Mouse (Mus musculus): ENCODE data around the gene 4930564D02Rik. TPM values are rescaled to one million over a fixed set of nuclear protein-coding genes. Genes with fewer than 3 reads are reported as not detected.
A peak's percentile ranks its signal among the peaks of the same experiment; 100 is the strongest.

4930564D02Rik gene
- not detected in 2 replicates for polyA plus RNA-seq (2014; fragmentation: Nextera tagmentation; extraction: Ambion mirVana)

- H3K4me3 ChIP-seq (ENCODE audit: low read depth, low read length) = no peak within 1 kb of the TSS
- no peaks in the 10 kb centered on the region for H3K36me3 ChIP-seq (ENCODE audit: insufficient read depth)
- no peak within 1 kb of the TSS for H3K4me2 ChIP-seq
- no peak within 1 kb of the TSS for H3K9ac ChIP-seq
- H3K4me1 ChIP-seq (ENCODE audit: insufficient read depth) = no peaks in the 10 kb centered on the region
- no peak within 1 kb of the TSS for H3K27ac ChIP-seq (ENCODE audit: low read depth)
- WGBS = 78% methylated on average over 10 of the region's 10 CpGs
- no peak for TF ChIP-seq CTCF (IDR thresholded peaks at IDR 0.05; ENCODE audit: low read depth)
- DNase-seq (no peak), ATAC-seq (ENCODE audit: insufficient read depth) (no peak)
- no peaks in the 10 kb centered on the region for H3K9me3 ChIP-seq (ENCODE audit: low read depth, low read length)
- H3K27me3 ChIP-seq (ENCODE audit: insufficient read depth, low read length) = no peaks in the 10 kb centered on the region
These were observed at the start of gene 4930564D02Rik for GRCm38 (mm10) chr3:105066544-105066943. Gene 4930564D02Rik (plus strand): TSS chr3:105066844.

- H3K27me3 ChIP-seq (ENCODE audit: insufficient read depth, low read length) = no peaks in the 10 kb centered on the region
- H3K9me3 ChIP-seq (ENCODE audit: low read depth, low read length) = no peaks in the 10 kb centered on the region
- DNase-seq = no peak
- 56% methylated on average over 8 of the region's 8 CpGs for WGBS
- H3K9ac ChIP-seq = no peak overlapping the region
- H3K4me1 ChIP-seq (ENCODE audit: insufficient read depth) = peaks cover 21% of the 10 kb centered on the region
- H3K36me3 ChIP-seq (ENCODE audit: insufficient read depth) = 0 out of 2 replicates have a peak, but pooled peaks cover 12% of the 10 kb centered on the region
- no peak for TF ChIP-seq CTCF (IDR thresholded peaks at IDR 0.05; ENCODE audit: low read depth)
- no peak overlapping the region for H3K4me2 ChIP-seq
- no peak for ATAC-seq (ENCODE audit: insufficient read depth)
- H3K4me3 ChIP-seq (ENCODE audit: low read depth, low read length) = no peak overlapping the region
- H3K27ac ChIP-seq (ENCODE audit: low read depth) = peak overlapping the region; percentile 68
These were observed 49.3 kb upstream of the 4930564D02Rik start for GRCm38 (mm10) chr3:105017314-105017713.

- peak overlapping the region; percentile 68 for H3K27ac ChIP-seq (ENCODE audit: low read depth)
- no peak overlapping the region for H3K4me2 ChIP-seq
- H3K4me3 ChIP-seq (ENCODE audit: low read depth, low read length) = no peak overlapping the region
- peak; percentile 39 for DNase-seq
- no peak overlapping the region for H3K9ac ChIP-seq
- 0 out of 2 replicates have a peak, but pooled peaks cover 9% of the 10 kb centered on the region for H3K36me3 ChIP-seq (ENCODE audit: insufficient read depth)
- TF ChIP-seq CTCF (IDR thresholded peaks at IDR 0.05; ENCODE audit: low read depth) = no peak
- no peaks in the 10 kb centered on the region for H3K27me3 ChIP-seq (ENCODE audit: insufficient read depth, low read length)
- ATAC-seq (ENCODE audit: insufficient read depth) = 0 out of 2 replicates have a peak, but pooled peaks have one; percentile 12
- H3K9me3 ChIP-seq (ENCODE audit: low read depth, low read length) = no peaks in the 10 kb centered on the region
- peaks cover 21% of the 10 kb centered on the region for H3K4me1 ChIP-seq (ENCODE audit: insufficient read depth)
- 62% methylated on average over 10 of the region's 10 CpGs for WGBS
These were observed 48.4 kb upstream of the 4930564D02Rik start for GRCm38 (mm10) chr3:105018085-105018782.

GRCm38 (mm10) chr3:105018783-105019105, 47.9 kb upstream of the 4930564D02Rik start:
- no peak for DNase-seq
- H3K27ac ChIP-seq (ENCODE audit: low read depth) = peak overlapping the region; percentile 63; the same call in 1 of the 2 replicates
- 0 out of 2 replicates have a peak, but pooled peaks cover 8% of the 10 kb centered on the region for H3K36me3 ChIP-seq (ENCODE audit: insufficient read depth)
- peaks cover 21% of the 10 kb centered on the region for H3K4me1 ChIP-seq (ENCODE audit: insufficient read depth)
- H3K9me3 ChIP-seq (ENCODE audit: low read depth, low read length) = no peaks in the 10 kb centered on the region
- no peak for TF ChIP-seq CTCF (IDR thresholded peaks at IDR 0.05; ENCODE audit: low read depth)
- ATAC-seq (ENCODE audit: insufficient read depth) = no peak
- no peak overlapping the region for H3K4me3 ChIP-seq (ENCODE audit: low read depth, low read length)
- no peaks in the 10 kb centered on the region for H3K27me3 ChIP-seq (ENCODE audit: insufficient read depth, low read length)
- 75% methylated on average over 6 of the region's 6 CpGs for WGBS
- H3K9ac ChIP-seq = no peak overlapping the region
- H3K4me2 ChIP-seq = no peak overlapping the region

- WGBS = 10% methylated on average over 12 of the region's 12 CpGs
- Histone ChIP-seq H3K4me2 (no peak overlapping the region), H3K4me1 (ENCODE audit: insufficient read depth) (peaks cover 18% of the 10 kb centered on the region), H3K4me3 (ENCODE audit: low read depth, low read length) (no peak overlapping the region), H3K27ac (ENCODE audit: low read depth) (peak overlapping the region; percentile 60; the same call in 1 of the 2 replicates), H3K27me3 (ENCODE audit: insufficient read depth, low read length) (no peaks in the 10 kb centered on the region), H3K36me3 (ENCODE audit: insufficient read depth) (0 out of 2 replicates have a peak, but pooled peaks cover 12% of the 10 kb centered on the region), H3K9me3 (ENCODE audit: low read depth, low read length) (no peaks in the 10 kb centered on the region), H3K9ac (no peak overlapping the region)
- ATAC-seq (ENCODE audit: insufficient read depth) (peak; percentile 38), DNase-seq (peak; percentile 55)
- no peak for TF ChIP-seq CTCF (IDR thresholded peaks at IDR 0.05; ENCODE audit: low read depth)
These were observed 46.6 kb upstream of the 4930564D02Rik start for GRCm38 (mm10) chr3:105019826-105020692.

GRCm38 (mm10) chr3:105023371-105024005, 43.2 kb upstream of the 4930564D02Rik start:
- H3K36me3 ChIP-seq (ENCODE audit: insufficient read depth) = peaks cover 24% of the 10 kb centered on the region; the same call in 1 of the 2 replicates
- no peaks in the 10 kb centered on the region for H3K9me3 ChIP-seq (ENCODE audit: low read depth, low read length)
- no peak overlapping the region for H3K4me2 ChIP-seq
- no peak overlapping the region for H3K4me3 ChIP-seq (ENCODE audit: low read depth, low read length)
- peak; percentile 33; the same call in 1 of the 2 replicates for ATAC-seq (ENCODE audit: insufficient read depth)
- peak overlapping the region; percentile 85 for H3K27ac ChIP-seq (ENCODE audit: low read depth)
- 62% methylated on average over 10 of the region's 10 CpGs for WGBS
- peak; percentile 51 for DNase-seq
- H3K27me3 ChIP-seq (ENCODE audit: insufficient read depth, low read length) = no peaks in the 10 kb centered on the region
- H3K9ac ChIP-seq = no peak overlapping the region
- no peak for TF ChIP-seq CTCF (IDR thresholded peaks at IDR 0.05; ENCODE audit: low read depth)
- peaks cover 12% of the 10 kb centered on the region for H3K4me1 ChIP-seq (ENCODE audit: insufficient read depth)

Measured in lung, embryonic 14.5 days (tissue).